Mouse (Mus musculus): ENCODE data around the gene Pgm2l1. TPM values are rescaled to one million over a fixed set of nuclear protein-coding genes. Genes with fewer than 3 reads are reported as not detected.
A peak's percentile ranks its signal among the peaks of the same experiment; 100 is the strongest.

Pgm2l1 gene
- polyA plus RNA-seq (2015; fragmentation: Nextera tagmentation; extraction: Ambion mirVana) = 0.91 and 0.96 TPM in 2 replicates

DNA sequence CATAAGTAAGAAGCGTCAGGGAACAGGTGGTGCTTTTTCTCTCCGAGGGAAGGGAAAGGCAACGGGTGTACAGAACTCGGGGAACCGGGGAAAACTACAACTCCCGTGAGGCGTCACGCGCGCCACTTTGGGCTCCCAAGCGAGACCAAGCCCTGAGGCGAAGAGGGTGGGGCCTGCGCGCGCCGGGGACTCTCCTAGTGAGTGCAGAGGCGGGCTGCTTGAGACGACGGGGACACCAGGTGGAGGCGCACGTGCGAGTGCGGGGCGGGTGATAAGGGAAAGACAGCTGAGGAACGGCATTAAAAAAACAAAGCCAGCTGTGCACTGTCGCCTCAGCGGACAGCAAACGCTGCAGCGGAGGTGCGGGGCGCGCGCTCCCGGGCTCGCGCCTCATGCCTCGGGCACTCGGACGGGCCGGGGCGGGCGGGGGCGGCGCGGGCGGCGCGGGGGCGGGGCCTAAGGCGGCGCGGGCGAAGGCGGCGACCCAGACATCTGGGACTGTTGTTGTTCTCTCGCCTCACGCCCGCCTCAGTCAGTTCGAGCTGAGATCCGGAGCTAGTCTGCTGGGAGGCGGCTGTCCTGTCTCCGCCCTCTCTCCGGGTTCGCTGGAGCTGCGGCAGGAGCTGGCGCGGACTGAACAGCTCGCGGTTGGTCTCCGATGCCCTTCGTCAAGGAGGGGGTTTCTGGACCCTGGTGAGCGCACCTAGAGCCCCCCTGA is at the start of gene Pgm2l1:
Gene Pgm2l1 (plus strand): TSS at position 237 of the 718 bp plus-strand sequence.
- peak within 1 kb of the TSS; percentile 97 for H3K27ac ChIP-seq (ENCODE audit: low read depth)
- under 1% methylated on average over 58 of the region's 72 CpGs for WGBS (ENCODE audit: insufficient replicate concordance)
- H3K9ac ChIP-seq (replicated peaks) = peak within 1 kb of the TSS; percentile 85
- H3K4me3 ChIP-seq (ENCODE audit: low read depth, low read length) = peak within 1 kb of the TSS; percentile 93
- peak; percentile 14; the same call in 1 of the 2 replicates for TF ChIP-seq CTCF (IDR thresholded peaks at IDR 0.05; ENCODE audit: low read depth)
- no peak for TF ChIP-seq EP300 (IDR thresholded peaks at IDR 0.05; ENCODE audit: low read depth)
- peaks cover 9% of the 10 kb centered on the region for H3K4me1 ChIP-seq (ENCODE audit: insufficient read depth)
- no peaks in the 10 kb centered on the region for H3K9me3 ChIP-seq (ENCODE audit: low read length)
- peak within 1 kb of the TSS; percentile 100 for H3K4me2 ChIP-seq (ENCODE audit: low read depth, low read length)
- H3K27me3 ChIP-seq (ENCODE audit: insufficient read depth, low read length) = no peaks in the 10 kb centered on the region
- ATAC-seq (peak; percentile 97), DNase-seq (peak; percentile 98)
- no peaks in the 10 kb centered on the region for H3K36me3 ChIP-seq (replicated peaks; ENCODE audit: insufficient read depth, low read length)

DNA sequence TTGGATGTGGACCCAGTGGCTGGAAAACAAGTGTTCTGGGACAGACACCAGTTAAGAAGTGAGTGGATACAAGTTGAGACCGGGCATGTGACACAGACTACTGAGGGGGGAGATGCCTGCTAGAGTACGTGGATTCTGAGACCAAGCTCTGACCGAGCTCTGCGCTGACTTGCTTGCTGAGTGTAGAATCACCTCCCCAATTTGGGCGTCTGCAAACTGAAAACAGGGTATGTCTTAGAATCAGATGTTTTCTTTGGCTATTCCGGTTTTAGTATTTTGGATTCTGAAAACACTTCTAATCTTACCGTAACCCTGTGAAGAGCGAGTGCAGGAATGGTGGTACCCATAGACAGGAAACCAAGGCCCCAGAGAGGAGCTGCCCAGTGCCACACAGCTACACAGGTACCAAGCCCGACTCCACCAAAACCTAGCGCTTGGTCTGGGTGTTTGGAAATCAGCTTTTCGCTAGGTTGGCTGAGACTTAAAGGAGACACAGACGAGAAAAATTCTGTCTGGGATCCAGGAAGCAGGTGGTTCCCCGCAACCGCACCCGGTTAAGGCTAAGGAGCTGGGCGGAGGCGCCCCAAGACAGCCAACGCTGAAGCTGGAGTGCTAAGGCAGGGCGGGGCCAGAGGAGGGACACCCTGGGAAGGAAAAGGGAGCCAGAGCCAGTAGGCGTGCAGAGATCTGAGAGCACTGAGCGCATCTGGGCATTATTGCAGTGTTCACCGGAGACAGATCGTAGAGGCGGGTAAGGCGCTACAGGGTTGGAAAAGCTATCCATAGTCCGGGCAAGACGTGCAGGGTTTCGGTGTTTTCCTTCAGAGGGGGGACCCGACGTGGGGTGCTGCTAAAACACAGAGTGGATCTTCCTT is 48.9 kb upstream of the Pgm2l1 start:
- DNase-seq = peak; percentile 60
- Histone ChIP-seq H3K27me3 (ENCODE audit: insufficient read depth, low read length) (peaks cover 25% of the 10 kb centered on the region), H3K4me3 (ENCODE audit: low read depth, low read length) (peak overlapping the region; percentile 45), H3K36me3 (replicated peaks; ENCODE audit: insufficient read depth, low read length) (no peaks in the 10 kb centered on the region), H3K9me3 (ENCODE audit: low read length) (no peaks in the 10 kb centered on the region), H3K9ac (replicated peaks) (no peak overlapping the region), H3K4me1 (ENCODE audit: insufficient read depth) (peaks cover 25% of the 10 kb centered on the region), H3K4me2 (ENCODE audit: low read depth, low read length) (peak overlapping the region; percentile 82), H3K27ac (ENCODE audit: low read depth) (no peak overlapping the region)
- WGBS (ENCODE audit: insufficient replicate concordance) = 9% methylated on average over 30 of the region's 30 CpGs
- ATAC-seq = peak; percentile 70
- TF ChIP-seq CTCF (IDR thresholded peaks at IDR 0.05; ENCODE audit: low read depth) (no peak), EP300 (IDR thresholded peaks at IDR 0.05; ENCODE audit: low read depth) (no peak)

DNA sequence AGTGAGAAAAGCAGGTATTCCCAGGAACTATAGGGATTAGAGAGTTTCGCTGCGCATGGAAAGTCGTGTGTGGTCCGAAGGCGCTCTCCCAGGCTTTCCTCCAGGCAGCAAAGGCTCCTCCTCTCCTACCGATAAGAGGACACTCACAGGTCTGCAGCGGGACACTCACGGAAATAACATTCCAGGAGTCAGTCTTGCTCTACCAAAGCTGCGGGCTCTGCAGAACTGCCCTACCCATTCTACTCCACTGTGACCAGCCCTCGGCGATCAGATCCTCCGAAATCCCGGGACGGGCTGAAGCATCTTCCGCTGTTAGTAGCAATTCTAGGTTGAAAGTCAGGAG is 48.3 kb upstream of the Pgm2l1 start:
- Histone ChIP-seq H3K27me3 (ENCODE audit: insufficient read depth, low read length) (peaks cover 25% of the 10 kb centered on the region), H3K4me2 (ENCODE audit: low read depth, low read length) (peak overlapping the region; percentile 82), H3K4me3 (ENCODE audit: low read depth, low read length) (peak overlapping the region; percentile 45), H3K9me3 (ENCODE audit: low read length) (no peaks in the 10 kb centered on the region), H3K36me3 (replicated peaks; ENCODE audit: insufficient read depth, low read length) (no peaks in the 10 kb centered on the region), H3K9ac (replicated peaks) (no peak overlapping the region), H3K4me1 (ENCODE audit: insufficient read depth) (peaks cover 25% of the 10 kb centered on the region), H3K27ac (ENCODE audit: low read depth) (no peak overlapping the region)
- ATAC-seq (peak; percentile 21; the same call in 1 of the 2 replicates), DNase-seq (no peak)
- TF ChIP-seq CTCF (IDR thresholded peaks at IDR 0.05; ENCODE audit: low read depth) (no peak), EP300 (IDR thresholded peaks at IDR 0.05; ENCODE audit: low read depth) (no peak)
- 4% methylated on average over 15 of the region's 15 CpGs for WGBS (ENCODE audit: insufficient replicate concordance)

DNA sequence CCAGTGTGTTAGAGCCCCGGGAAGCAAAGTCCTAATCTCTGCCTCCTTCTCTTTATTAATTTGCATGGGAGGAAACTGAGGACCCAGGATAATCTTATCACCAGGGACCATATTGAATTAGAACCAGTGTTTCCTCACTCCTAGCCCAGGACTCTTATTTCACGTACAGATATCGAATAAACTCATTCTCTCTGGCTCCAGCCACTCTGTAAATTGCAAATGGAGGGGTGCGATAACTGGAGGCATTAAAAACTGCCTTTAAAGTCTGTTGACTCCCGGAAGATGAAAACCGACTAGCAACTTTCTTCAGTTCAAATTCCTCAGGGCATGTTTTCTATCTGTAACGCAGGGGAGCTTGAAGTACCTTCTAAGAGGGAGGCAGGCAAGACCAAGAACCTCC is 47.8 kb upstream of the Pgm2l1 start:
- Histone ChIP-seq H3K4me3 (ENCODE audit: low read depth, low read length) (peak overlapping the region; percentile 45), H3K27me3 (ENCODE audit: insufficient read depth, low read length) (peaks cover 25% of the 10 kb centered on the region), H3K9me3 (ENCODE audit: low read length) (no peaks in the 10 kb centered on the region), H3K27ac (ENCODE audit: low read depth) (no peak overlapping the region), H3K9ac (replicated peaks) (no peak overlapping the region), H3K4me1 (ENCODE audit: insufficient read depth) (peaks cover 25% of the 10 kb centered on the region), H3K36me3 (replicated peaks; ENCODE audit: insufficient read depth, low read length) (no peaks in the 10 kb centered on the region), H3K4me2 (ENCODE audit: low read depth, low read length) (peak overlapping the region; percentile 82)
- TF ChIP-seq EP300 (IDR thresholded peaks at IDR 0.05; ENCODE audit: low read depth) (peak; percentile 89), CTCF (IDR thresholded peaks at IDR 0.05; ENCODE audit: low read depth) (no peak)
- DNase-seq (no peak), ATAC-seq (peak; percentile 70)
- WGBS (ENCODE audit: insufficient replicate concordance) = 34% methylated on average over 7 of the region's 7 CpGs

DNA sequence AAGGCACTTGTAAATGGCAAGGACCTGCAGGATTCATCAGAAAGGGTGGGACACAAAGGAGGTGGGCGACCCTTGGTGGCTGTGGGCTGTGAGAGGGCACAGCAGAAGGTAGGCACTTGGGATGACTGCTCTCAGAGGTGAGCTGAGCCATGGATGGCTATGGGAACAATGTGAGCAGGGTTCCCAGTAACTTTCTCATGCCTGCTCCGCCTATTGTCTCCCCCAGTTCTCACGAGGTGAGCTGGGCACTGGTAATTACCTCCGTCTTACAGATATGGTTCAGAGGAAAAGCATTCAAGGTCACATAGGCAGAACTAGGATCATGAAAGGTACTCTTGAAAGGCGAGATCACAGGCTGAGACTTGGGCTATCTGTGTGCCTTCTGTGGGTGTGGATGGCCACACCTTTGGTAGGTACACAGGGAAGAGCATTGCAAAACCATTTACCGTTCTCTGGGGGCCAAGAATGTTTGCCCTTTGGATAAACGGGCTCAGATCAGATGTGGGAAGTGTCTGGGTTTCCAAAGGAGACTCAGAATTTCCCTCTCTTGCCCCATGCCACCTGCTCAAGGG is 47.3 kb upstream of the Pgm2l1 start:
- Histone ChIP-seq H3K36me3 (replicated peaks; ENCODE audit: insufficient read depth, low read length) (no peaks in the 10 kb centered on the region), H3K4me2 (ENCODE audit: low read depth, low read length) (peak overlapping the region; percentile 82), H3K9me3 (ENCODE audit: low read length) (no peaks in the 10 kb centered on the region), H3K4me3 (ENCODE audit: low read depth, low read length) (0 out of 2 replicates have a peak overlapping the region, but pooled peaks have one; percentile 45), H3K27me3 (ENCODE audit: insufficient read depth, low read length) (peaks cover 25% of the 10 kb centered on the region), H3K4me1 (ENCODE audit: insufficient read depth) (peaks cover 25% of the 10 kb centered on the region), H3K27ac (ENCODE audit: low read depth) (no peak overlapping the region), H3K9ac (replicated peaks) (no peak overlapping the region)
- TF ChIP-seq CTCF (IDR thresholded peaks at IDR 0.05; ENCODE audit: low read depth) (no peak), EP300 (IDR thresholded peaks at IDR 0.05; ENCODE audit: low read depth) (no peak)
- ATAC-seq = no peak
- no peak for DNase-seq
- 39% methylated on average over 7 of the region's 7 CpGs for WGBS (ENCODE audit: insufficient replicate concordance)

DNA sequence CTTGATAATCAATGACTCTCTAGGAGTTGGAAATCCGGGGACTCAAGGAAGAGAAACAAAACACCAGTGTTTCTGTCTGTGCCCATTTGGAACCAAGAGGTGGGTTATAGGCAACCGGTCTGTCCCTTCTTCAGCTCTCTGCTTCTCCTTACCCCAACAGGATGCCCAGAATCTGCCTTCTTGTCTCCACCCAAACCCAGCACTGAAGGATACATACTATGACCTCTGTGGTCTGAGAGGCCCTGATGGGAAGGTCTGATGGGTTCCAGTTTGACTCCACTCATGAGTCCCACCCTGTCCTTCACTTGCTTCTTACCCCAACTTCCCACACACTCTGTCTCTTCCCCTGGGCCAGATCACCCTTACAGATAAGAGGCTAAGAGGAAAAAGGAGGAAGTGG is 46.0 kb upstream of the Pgm2l1 start:
- H3K4me1 ChIP-seq (ENCODE audit: insufficient read depth) = peaks cover 21% of the 10 kb centered on the region
- H3K9me3 ChIP-seq (ENCODE audit: low read length) = no peaks in the 10 kb centered on the region
- DNase-seq (no peak), ATAC-seq (no peak)
- no peak overlapping the region for H3K9ac ChIP-seq (replicated peaks)
- no peaks in the 10 kb centered on the region for H3K36me3 ChIP-seq (replicated peaks; ENCODE audit: insufficient read depth, low read length)
- H3K4me3 ChIP-seq (ENCODE audit: low read depth, low read length) = no peak overlapping the region
- peaks cover 25% of the 10 kb centered on the region for H3K27me3 ChIP-seq (ENCODE audit: insufficient read depth, low read length)
- TF ChIP-seq CTCF (IDR thresholded peaks at IDR 0.05; ENCODE audit: low read depth) (no peak), EP300 (IDR thresholded peaks at IDR 0.05; ENCODE audit: low read depth) (no peak)
- H3K27ac ChIP-seq (ENCODE audit: low read depth) = no peak overlapping the region
- no peak overlapping the region for H3K4me2 ChIP-seq (ENCODE audit: low read depth, low read length)
- WGBS (ENCODE audit: insufficient replicate concordance) = 74% methylated on average over 2 of the region's 2 CpGs
